Mouse (Mus musculus) megakaryocyte, embryonic 14.5 days (primary cell): ENCODE measurements around the gene Tbc1d16. TPM values are rescaled to one million over a fixed set of nuclear protein-coding genes. Genes with fewer than 3 reads are reported as not detected.

Experiments used
- H3K27me3 ChIP-seq: replicated peaks from 2 replicates; pipeline ENCODE3; 2012; ENCODE audit warnings: inconsistent platforms
- H3K36me3 ChIP-seq: replicated peaks from 2 replicates; pipeline ENCODE3; 2012; ENCODE audit warnings: low read length, inconsistent platforms, mixed read lengths
- H3K4me1 ChIP-seq: 2 replicates; pipeline ENCODE4 v1.6.1; 2012; ENCODE audit warnings: inconsistent platforms
- H3K4me3 ChIP-seq: replicated peaks from 2 replicates; pipeline ENCODE3; 2012; ENCODE audit warnings: moderate library complexity, mild to moderate bottlenecking, inconsistent platforms
- H3K9me3 ChIP-seq: 2 replicates; pipeline ENCODE4 v1.6.1; 2012; ENCODE audit warnings: inconsistent platforms
- FLI1 ChIP-seq: IDR thresholded peaks from 2 replicates; pipeline ENCODE4 v1.6.1; 2012; ENCODE audit warnings: low read length, inconsistent platforms, mixed read lengths
- GATA1 ChIP-seq: IDR thresholded peaks from 3 replicates; pipeline ENCODE4 v1.6.1; 2012; ENCODE audit warnings: mixed read lengths, low read length, inconsistent platforms, borderline replicate concordance
- polyA plus RNA-seq: library from polyadenylated mRNA; stranded (reverse); fragments of >175 nt; gene quantifications from 2 replicates; pipeline ENCODE4 v1.2.3, GENCODE M21; 2012; ENCODE audit warnings: low replicate concordance; ENCODE audit not compliant: insufficient read depth

Gene Tbc1d16
- polyA plus RNA-seq, 1 experiment = 0.85 TPM

DNA sequence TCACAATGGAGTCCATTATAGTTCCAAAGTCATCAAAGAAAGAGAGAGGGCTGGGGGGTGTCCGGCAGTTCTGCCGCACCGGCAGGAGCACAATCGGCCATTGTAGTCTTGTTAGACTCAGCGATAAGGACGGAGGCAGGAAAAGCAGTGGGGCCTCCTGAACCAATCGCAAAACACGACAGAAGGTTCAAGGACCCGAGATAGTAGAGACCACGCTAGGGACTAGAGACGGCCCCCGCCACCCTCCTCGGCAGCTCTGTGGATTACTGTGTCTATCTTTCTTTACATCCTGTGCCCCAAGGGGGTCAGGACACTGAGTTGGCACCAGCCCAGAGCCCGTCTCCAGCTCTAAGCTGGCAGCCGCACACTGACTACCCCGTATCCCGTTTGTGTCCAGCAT, 93.7 kb downstream of the Tbc1d16 start:
- peaks cover 87% of the 10 kb centered on the region for H3K27me3 ChIP-seq
- H3K4me1 ChIP-seq = peaks cover 19% of the 10 kb centered on the region
- H3K36me3 ChIP-seq = no peaks in the 10 kb centered on the region
- H3K4me3 ChIP-seq = peak overlapping the region; percentile 56
- no peak for TF ChIP-seq GATA1
- TF ChIP-seq FLI1 = no peak
- peaks cover 11% of the 10 kb centered on the region for H3K9me3 ChIP-seq

GRCm38 (mm10) chr11:119133437-119134221, 94.7 kb downstream of the Tbc1d16 start:
- no peaks in the 10 kb centered on the region for H3K36me3 ChIP-seq
- no peak overlapping the region for H3K4me3 ChIP-seq
- peaks cover 89% of the 10 kb centered on the region for H3K27me3 ChIP-seq
- no peak for TF ChIP-seq GATA1
- no peak for TF ChIP-seq FLI1
- H3K4me1 ChIP-seq = peaks cover 27% of the 10 kb centered on the region
- peaks cover 11% of the 10 kb centered on the region for H3K9me3 ChIP-seq

DNA sequence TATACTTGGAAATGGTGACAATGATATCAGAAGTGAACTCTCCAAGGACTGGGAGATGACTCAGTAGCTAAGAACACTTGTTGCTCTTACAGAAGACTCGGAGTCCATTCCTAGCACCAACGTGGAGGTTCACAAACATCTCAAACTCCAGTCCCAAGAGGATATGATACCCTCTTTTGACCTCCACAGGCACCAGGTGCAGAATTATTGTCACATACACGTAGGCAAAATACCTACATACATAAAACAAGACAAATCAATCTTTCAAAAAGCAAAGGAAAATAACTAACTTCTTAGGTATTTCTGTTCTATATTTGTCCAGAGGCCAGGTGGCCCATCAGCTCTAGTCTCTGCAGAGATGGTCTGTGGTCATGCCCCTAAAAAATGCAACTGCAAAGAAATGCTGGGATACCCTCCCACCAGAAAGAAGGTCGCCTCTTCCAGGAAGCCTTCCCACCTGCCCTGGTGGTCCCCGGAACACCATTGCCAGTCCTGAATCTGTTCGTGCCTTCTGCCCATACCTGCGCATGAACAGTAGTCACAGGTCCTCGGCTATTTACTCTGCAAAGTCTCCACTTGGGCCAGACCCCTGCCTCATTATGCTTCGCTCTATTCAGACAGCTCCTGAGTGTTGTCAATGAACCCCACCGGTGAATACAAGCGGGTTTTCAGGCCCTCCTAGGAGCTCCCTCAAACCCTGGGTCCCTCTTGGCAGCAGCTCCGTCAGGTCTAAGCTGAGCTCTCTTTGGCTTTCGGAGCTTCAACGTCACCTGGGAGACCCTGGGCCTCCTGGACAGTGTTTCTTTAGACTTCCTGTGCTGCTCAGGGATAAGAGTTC, 95.9 kb downstream of the Tbc1d16 start:
- no peaks in the 10 kb centered on the region for H3K36me3 ChIP-seq
- H3K4me3 ChIP-seq = no peak overlapping the region
- TF ChIP-seq FLI1 (no peak), GATA1 (no peak)
- H3K27me3 ChIP-seq = peaks cover 89% of the 10 kb centered on the region
- H3K4me1 ChIP-seq = peaks cover 38% of the 10 kb centered on the region
- H3K9me3 ChIP-seq = peaks cover 11% of the 10 kb centered on the region

DNA sequence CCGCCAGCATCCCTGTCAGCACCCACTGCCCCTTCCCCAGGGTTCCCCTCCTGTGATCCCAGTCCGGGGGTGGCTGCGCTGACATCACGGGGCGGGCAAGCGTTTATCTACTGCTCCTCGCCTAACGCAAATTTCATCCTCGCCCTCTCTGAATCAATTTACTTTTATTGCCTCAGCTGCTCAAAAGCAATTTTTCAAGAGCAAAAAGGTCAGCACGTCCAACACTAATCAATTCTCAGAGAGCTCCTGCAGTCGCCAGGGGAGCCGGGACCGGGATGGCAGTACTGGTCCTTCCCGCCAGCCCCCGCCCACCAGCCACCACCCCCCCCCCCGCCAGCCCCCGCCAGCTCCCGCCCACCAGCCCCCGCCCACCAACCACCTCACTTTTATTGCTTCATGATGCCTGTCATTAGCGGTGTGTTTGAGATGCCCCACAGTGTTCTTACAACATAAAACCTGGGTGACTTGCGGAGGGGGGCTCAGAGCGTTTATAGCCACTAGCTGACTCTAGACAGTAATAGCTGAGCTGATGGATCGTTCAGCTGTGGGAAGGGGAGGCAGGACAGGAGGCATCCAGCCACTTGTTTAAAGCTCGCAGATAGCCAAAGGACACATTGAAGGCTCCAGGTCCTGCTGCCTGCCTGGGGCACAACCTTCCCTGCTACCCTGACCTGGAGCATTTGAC, 98.1 kb downstream of the Tbc1d16 start:
- Histone ChIP-seq H3K4me1 (peaks cover 51% of the 10 kb centered on the region), H3K9me3 (peaks cover 11% of the 10 kb centered on the region), H3K27me3 (peaks cover 87% of the 10 kb centered on the region), H3K4me3 (no peak overlapping the region), H3K36me3 (no peaks in the 10 kb centered on the region)
- TF ChIP-seq FLI1 = no peak
- no peak for TF ChIP-seq GATA1

DNA sequence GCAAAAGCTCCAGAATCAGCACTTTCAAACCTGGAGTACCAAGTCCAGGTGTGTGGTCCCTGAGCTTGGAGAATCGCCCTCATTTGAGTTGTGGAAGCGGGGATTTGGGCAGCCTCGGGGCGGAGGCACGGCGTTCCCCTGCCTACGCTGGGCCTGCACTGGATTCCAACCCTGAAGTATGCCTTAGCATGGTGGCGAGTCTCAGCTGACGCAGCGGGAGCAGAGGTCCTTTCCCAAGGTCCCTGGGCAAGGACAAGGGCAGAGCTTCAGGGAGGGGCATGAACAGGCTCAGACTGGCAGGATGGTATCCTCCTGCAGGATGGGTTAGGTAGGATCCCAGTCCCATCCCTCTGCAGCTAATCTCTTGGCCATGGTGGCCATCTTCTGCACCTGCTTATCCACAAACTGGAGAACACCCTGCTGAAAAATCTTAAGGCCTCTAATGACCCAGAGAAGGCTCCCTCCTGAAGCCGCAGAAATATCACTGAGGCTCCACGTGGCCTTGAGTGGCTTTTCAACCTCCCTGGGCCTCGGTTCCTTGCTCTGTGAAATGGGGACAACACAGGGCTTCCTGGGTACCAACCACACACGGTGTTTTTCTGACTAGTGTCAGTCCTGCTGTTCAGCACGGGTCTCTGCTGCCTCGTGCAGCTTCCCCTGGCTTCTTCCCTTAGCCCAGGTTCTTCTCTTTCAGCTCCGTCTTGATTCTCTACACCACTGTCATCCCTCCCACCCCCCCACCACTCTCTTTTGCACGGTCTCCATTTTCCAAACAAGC, 98.8 kb downstream of the Tbc1d16 start:
- H3K27me3 ChIP-seq = peaks cover 87% of the 10 kb centered on the region
- peaks cover 44% of the 10 kb centered on the region for H3K4me1 ChIP-seq
- TF ChIP-seq FLI1 (no peak), GATA1 (no peak)
- peaks cover 11% of the 10 kb centered on the region for H3K9me3 ChIP-seq
- no peak overlapping the region for H3K4me3 ChIP-seq
- no peaks in the 10 kb centered on the region for H3K36me3 ChIP-seq

- H3K9me3 ChIP-seq = peaks cover 11% of the 10 kb centered on the region
- no peaks in the 10 kb centered on the region for H3K36me3 ChIP-seq
- H3K4me1 ChIP-seq = peaks cover 40% of the 10 kb centered on the region
- H3K27me3 ChIP-seq = peaks cover 88% of the 10 kb centered on the region
- H3K4me3 ChIP-seq = no peak overlapping the region
- TF ChIP-seq GATA1 = no peak
- no peak for TF ChIP-seq FLI1
Observed at GRCm38 (mm10) chr11:119128668-119129280, 99.5 kb downstream of the Tbc1d16 start.

DNA sequence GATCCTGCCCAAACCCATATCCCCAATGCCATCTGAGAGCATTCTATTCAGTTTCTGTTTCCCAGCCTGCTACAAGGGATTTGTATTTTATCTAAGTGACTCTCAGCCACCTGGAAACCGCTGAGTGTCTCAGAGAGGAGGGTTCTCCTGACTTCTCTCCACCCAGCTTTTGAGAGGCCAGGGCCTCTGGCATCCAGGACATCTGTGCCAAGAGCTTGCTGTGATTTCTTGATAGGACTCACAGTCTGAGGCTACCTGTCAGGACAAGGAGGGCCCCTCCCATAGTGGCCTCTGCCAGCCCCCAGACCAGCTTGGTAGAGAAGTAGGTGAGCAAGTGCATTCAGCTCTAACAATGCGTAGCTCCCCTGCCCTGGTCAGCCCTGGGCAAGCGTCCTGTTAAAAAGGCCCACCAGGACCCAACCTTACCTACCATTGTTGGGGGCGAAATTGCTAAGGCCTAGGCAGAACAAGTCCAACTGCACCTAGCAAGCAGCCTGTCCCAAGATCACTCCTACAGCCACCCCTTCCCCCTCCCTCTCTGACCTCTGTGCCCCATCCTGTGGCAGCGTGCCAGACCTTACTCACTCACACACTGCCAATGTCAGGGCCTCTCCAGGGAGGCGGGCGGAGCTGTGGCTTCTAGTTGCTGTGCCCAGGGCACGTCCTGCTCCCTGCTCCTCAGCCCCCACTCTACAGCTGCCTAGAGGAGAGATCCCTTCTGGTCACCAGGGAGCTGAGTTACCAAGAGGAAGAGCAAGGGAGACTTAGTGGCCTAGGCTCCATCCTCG, 100.4 kb downstream of the Tbc1d16 start:
- Histone ChIP-seq H3K4me1 (peaks cover 44% of the 10 kb centered on the region), H3K36me3 (no peaks in the 10 kb centered on the region), H3K27me3 (peaks cover 89% of the 10 kb centered on the region), H3K4me3 (peak overlapping the region; percentile 67), H3K9me3 (peaks cover 11% of the 10 kb centered on the region)
- TF ChIP-seq FLI1 = no peak
- no peak for TF ChIP-seq GATA1

GRCm38 (mm10) chr11:119127147-119127546, 101.2 kb downstream of the Tbc1d16 start:
- H3K27me3 ChIP-seq = peaks cover 91% of the 10 kb centered on the region
- TF ChIP-seq FLI1 = no peak
- no peak for TF ChIP-seq GATA1
- H3K4me1 ChIP-seq = peaks cover 45% of the 10 kb centered on the region

More at GRCm38 (mm10) chr11:119127147-119127546, 101.2 kb downstream of the Tbc1d16 start:
- Histone ChIP-seq H3K9me3 (peaks cover 11% of the 10 kb centered on the region), H3K36me3 (no peaks in the 10 kb centered on the region), H3K4me3 (no peak overlapping the region)
